Mouse (Mus musculus) liver (tissue): Measurements from ENCODE around the gene Syne2.

ENCODE experiments used
- DNase-seq: peaks from one replicate; pipeline ENCODE4 v3.0.0-alpha.2; 2020; ENCODE audit warnings: mixed read lengths

Gene Syne2

DNA sequence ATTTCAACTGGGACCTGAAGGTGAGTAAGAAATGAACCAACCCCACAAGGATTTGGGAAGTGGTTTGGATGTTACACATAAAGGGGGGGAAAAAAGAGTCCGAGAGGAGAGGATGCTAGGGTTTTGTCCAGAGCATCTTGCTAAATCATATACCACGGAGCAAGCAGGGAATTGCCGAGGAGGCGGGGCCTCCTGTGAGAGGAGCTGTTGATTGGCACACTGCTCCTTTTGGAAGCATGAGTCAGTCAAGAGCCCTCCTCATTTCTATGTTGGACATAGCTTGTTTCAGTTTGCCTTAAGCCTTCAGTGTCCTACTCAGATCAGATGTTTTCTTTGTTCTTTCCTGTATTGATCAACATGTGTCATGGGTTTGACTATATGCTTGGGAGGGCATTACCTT is 245.1 kb downstream of the Syne2 start:
- DNase-seq, result no peak

DNA sequence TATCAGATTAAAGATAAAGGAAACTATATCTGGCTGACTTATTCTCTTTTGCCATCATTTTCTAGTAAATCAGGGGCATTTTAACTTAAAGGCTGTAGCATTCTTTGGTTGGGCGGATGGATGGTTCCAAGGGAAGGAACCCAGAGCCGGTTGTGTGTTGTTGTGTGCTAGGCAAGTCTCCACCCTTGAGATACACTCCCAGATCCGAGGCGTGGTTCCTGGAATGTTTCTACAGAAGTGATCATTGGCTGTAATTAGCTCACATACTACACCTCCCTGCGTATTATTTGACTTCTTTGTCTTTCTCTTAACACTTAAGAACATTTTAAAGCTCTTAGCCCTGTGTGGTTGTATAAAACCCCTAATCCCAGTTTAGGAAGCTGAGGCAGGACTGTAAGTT is 252.5 kb downstream of the Syne2 start:
- no peak for DNase-seq

DNA sequence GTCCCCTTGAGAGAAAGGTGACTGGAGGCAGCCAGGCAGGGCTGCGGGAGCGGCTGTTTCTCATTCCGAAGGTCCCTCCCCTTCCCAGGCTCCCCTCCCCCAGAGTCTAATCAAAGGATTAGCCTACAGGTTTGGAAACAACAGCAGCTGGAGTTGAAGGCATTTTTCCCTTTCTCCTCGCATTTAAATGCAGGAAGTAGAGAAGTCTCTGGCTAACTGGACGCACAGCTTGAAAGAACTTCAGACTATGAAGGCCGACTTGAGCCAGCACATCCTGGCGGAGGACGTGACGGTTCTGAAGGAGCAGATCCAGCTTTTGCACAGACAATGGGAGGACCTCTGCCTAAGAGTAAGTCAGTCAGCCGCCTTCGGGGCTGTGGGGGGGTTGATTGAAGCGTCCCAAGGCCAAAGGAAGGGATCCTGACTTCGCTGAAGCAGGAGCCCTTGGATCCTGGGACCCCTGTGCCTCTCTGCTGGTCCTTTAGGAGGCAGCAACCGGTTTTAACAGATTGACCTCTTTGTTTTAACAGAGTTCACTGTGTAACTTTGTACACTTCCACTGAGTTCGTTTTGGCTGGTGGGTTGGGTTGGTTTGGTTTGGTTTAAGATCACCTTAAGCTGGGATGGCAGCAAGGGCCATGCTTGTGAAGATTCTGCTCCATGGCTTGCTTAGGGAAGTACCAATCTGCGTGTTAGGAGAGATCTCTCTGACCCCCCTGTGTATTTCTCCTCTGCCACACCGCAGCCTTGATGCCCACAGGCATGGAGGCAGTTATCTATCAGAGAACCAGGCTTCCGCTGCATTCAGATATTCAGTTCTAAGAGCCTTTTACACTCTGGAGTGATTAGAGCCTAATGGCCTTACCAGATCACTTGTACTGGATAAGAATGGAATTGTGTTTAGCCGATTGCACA is 254.3 kb downstream of the Syne2 start:
- no peak for DNase-seq

DNA sequence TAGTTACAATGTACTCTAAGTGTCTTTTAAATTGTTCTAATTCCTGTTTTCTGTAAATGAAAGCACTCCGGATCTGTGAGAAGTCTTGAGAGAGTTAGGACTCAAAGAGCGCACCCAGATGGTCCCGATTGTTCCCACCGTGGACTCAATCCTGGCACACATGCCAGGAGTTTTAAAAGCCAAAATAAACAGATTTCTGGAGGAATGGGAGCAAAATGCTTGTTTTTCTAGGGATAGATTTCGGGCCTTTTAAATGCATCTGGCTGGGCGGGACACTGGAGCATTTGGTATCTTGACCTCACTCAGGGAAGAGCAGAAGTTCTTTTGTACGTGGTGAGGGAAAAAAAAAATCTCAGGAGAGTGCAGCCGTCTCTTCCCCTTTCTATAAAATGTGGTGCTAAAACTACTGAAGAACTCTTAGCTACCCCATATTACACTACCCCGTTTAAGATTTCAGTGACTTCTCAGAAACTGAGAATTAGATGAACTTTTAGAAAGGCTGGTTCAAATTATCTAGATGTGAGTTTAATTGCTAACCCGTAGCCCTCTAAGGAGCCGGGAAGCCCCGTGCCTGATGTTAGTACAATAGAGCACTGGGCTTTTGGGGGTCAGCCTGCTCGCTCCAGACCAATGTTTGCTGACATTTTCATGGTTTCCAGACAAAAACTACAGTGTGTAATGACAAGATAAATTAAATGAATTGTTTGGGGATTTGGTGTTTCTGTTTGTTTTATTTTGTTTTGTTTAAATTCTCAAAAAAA is 255.3 kb downstream of the Syne2 start:
- DNase-seq, result no peak

DNA sequence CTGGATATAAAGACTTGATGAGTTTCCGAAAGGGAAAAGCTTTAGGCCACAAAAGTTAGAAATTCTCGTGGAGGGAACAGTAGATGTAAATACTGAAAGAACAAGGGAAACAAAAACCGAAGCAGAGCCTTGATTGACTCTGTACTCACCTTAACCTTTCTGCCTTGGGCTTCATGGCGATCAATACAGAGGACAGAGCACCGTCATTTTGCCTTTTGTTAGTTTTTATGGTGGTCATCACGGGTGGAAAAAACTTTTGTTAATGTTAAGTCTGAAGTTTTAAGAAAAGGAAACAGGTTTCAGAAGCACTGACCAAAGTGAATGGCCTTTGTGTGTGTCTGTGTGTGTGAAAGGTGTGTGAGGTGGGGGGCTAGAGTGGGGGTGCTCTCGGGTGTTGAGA is 256.0 kb downstream of the Syne2 start:
- DNase-seq, result no peak

DNA sequence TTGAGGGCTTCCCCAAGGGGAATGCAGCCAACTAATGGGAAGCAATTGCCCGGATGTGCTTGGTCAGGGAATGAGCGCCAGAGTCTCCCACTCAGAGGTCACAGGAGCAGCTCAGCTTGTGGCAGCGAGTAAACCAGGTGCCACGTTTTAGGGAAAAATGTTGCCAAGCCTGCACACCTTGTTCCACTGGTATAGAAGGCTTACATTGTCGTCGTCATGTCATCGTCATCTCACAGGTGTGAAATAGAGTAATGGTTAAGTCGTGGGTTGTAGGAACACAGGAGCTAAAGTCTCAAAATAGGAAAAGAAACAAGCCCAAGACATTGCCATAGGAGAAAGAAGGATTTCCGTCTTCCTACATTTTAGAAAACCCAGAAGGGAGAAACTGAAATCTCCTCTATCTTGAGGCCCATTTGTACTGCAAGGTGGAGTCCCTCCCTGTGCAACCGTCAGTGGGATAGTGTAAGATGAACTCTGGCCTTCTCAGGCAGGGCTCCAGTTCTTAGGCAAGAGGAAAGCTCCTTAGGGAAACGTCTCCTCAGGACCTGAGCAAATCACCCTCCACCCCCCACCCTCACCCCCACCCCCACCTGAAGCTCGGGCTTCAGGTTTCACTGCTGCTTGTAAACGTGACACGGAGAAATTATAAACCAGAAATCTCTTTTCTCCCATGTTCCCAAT is 263.1 kb downstream of the Syne2 start:
- DNase-seq, result no peak

DNA sequence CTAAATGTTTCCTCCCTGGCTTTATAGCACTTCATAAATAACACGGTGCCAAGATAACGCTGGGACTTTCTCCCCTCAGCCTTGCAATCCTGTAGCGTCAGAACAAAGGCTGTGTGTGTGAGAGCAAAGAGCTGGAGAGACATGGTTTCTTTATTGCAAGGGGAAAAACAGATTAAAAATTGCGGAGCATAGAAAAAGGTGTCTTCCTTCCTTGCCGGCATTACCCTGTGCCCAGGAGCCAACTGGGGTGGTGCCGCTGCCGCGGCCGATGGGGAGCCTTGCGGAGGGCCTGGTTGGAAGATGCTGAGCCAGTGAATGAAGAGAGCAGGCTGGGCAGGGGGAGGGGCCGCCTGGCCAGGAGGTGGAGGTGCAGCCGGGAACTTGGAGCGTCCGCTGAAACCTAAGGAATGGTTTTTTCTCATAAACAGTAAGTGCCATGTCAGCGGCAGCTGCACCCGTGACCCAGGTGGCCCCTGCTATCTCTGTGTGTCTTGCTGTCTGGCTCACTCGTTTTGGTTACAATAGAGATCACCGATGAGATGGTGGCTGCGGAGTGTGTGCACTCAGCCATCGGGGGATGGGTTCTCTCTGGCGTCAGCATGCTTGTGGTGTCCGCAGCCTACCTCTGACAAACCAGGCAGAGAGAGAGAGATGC is 263.8 kb downstream of the Syne2 start:
- peak; percentile 26 for DNase-seq

DNA sequence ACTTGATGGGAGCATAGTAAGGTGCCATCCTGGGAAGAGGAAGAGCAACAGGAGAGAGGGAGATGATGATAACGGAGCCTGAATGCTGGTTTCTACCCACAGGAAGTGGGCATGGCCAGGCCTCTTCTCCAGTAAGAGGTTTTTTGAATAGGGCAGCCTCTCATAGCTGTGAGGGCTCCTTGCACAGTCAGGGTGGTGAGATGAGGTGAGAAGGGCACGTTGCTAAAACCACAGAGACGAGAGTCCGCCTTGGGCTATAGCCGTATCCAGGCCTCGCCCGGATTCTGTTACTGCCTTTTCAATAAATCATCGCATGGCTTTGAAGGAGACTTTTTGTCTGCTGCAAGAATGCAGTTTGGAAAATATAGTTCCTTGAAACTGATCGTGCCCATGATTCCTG is 267.1 kb downstream of the Syne2 start:
- no peak for DNase-seq

DNA sequence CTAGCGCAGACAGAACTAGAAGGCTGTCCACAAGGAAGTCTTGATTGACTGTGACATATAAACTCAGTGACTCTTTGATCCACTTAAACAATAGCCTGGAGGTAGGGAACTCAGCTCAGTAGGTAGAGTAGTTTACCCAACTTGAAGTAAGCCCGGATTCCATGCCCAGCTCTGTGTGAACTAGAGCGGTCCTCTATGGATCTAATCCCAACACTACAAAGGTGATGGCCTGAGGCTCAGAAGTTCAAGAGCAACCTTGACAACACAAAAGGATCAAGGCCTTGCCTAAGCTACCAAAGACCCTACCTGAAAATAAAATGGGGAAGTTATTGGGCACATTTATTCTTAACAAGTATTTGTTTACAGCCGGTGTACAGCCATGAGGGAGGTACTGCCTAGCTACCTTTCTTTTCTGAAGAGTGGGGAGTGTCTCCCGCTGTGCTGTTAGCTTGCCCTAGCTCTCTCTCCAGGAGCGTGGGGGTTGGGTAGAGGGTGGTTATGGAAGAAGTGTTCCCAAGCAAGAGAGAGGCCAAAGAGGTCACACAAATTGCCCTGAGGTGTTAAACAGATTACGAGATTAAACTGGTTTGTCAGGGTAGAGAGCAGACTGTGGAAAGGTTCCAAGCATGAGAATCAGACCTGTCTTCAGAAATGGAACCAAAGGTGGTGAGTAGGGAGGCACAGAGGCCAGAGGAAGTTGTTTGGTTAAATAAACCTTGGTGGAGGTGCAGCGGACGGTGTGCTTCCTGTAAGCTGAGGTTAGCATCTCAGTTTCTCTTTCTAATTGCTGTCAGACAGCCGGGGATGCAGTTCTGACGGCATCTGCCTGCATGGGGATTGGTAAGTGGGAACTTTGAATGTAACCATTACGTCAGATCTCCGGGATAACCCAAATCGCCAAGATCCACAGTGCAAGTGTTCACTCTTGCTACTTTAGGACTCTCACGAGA is 268.3 kb downstream of the Syne2 start:
- no peak for DNase-seq

DNA sequence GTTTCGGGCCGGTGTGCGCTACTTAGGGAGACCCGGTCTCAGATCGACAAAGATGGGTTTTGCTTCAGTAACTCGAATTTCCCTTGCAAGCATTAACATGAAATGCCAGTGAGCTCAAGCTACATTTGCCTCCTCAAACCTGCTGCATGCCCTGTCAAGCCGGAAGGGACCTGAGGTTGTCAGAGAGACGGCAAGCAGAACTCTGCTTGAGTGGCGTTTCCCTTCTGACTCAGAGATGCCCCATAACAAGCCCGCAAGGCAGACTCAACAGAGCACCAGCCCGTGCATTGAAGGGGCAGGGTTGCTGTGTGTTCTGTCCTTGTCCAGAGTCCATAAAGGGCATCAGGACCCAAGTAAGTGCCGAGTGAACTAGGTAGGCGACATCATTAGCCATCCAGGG is 269.1 kb downstream of the Syne2 start:
- DNase-seq, result no peak

DNA sequence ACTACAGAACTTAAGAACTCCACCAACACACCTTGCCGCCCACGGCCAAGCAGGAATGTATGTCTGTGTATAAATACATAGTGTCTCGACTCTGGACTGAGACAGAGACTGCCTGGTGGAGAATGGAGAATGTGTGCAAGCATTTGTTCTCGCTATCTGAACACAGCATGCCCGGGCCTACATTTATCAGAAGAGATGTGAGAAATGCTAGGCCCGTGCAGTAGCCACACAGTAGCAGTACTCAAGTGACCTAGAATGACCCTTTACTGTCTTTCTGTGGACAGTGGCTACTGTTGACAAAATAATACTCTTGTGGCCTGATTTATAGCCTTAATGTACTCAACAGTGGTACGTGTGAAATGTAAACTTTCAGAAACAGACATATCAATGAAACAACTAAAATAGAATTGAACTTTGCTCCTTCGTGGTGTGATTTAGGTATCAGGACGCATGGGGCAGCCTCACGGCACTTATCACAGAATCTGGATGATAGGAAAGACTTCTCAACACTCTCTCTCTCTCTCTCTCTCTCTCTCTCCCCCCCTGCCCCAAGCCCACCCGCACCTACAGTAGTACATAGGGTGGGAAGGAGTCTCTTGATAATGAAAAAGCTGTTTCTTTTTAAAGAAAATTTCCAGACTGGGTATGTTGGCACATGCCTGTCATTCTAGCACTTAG is 275.0 kb downstream of the Syne2 start:
- no peak for DNase-seq

DNA sequence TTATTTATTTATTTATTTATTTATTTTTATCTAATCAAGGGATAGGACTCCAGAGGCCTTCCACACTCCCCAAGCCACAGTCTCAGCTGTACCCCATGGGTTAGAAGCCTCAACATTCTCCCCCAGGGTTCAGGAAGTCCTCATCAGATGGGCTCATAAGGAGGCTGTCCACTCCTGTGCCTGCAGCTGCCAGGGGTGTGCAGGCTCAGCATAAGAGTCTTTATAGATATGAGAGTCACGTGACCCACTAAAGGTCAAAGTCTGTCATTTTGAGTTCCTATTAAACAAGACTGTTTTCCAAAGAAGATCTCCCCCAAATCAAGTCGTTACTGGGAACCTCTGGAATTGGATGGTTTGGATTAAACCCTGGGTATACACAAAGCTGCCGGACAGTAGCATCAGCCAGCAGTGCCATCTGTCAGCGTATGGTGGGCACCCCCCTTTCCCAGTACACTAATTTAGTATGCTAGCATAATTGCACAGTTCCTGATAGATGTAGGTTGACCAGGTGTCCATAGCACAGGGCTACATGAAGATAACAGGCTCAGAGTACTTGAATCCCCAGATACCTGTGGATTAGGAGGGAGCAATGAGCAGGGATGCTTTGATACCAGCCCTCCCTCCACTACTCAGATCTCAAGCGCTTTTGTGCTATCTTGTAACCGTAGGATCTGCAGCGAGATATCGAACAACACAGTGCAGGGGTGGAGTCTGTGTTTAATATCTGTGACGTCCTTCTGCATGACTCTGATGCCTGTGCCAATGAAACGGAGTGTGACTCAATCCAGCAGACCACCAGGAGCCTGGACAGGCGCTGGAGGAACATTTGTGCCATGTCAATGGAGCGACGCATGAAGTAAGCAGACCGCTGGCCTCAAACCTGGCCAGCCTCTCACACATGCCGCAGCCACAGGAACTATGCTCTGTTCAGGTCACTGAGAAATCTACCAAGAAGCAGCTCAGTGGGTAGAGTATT is 276.0 kb downstream of the Syne2 start:
- no peak for DNase-seq

DNA sequence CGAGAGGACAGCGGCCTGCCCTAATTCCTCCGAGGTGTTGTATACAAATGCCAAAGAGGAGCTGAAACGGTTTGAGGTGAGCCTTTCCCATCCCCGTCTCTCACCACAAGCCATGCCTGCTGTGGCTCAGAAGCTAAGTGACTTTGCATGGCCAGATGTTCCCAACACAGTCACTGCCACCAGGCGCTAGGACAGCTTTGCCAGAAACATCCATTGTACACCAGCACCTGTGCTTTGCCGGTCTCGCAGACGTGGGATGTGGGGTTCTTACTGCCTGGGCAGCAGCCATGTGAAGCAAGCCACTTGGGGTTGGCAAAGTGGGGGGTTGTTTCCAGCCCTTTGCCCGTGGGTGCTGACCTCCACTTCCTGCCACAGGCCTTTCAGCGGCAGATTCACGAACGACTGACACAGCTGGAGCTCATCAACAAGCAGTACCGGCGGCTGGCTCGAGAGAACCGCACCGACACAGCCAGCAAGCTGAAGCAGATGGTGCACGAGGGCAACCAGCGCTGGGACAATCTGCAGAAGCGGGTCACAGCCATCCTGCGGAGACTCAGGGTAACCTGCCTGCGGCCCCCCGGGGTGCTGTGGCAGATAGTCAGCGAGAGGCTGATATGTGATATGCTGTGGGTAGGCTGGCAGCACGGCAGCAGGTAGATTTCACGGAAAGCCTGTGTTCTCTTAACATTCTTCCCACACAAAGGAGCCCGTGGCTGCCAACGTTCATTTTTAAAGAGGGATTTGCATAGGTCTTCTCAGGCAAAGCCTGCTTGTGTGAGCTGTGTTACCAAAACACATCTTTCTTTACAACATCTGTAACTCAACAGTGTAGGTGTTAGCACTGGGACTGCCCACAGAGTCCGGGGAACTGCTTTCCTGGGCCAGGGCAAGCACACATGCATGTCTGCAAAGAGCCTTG is 277.4 kb downstream of the Syne2 start:
- no peak for DNase-seq

DNA sequence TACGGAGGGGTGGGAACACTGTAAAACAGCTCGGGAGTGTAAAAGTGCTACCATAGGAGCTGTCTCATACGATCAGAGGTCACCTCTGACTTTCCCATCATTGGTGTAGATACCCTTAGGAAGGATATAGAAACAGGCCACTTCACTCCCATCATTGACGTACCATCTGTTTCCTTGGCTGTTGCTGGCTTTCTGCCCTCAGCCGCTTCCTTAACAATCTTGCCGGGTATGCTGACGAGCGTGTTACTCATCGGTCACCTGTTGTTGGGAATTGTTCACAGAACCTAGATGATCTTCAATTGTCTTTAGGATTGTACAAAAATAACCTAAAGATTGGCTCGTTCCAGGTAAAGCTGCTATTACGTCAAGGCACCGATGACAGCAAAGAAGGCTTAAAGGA is 284.7 kb downstream of the Syne2 start:
- no peak for DNase-seq

DNA sequence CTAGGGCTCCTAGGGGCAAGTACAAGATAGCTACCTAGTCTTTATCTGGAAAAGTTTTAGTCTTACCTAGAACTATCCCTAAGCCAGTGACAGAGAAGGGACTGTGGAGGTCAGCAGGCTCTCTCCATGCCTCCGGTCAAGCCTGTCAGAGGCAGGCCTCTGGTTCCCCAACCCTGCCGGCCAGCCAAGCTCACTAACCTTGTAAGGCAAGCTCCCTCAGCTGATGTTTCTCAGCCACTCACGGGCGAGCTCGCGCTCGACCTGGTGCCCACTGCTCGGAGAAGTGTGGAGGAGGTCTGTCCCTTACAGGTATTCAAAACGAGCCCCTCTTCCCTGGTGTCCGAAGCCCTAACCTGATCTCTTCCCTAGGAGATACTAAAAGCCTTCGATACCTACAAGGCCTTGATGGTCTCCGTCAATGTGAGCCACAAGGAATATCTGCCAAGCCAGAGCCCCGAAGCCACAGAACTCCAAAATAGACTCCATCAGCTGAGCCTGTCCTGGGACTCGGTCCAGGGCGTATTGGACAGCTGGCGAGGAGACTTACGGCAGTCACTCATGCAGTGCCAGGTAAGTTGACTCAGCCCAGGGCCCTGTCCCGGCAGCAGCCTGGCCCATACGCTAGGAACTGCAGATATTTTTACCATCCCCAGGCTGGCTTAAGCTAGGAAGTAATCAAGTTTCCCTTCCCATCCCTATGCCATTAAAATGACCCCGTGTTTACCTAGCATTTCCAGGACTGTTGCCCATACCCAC is 286.8 kb downstream of the Syne2 start:
- DNase-seq, result no peak

DNA sequence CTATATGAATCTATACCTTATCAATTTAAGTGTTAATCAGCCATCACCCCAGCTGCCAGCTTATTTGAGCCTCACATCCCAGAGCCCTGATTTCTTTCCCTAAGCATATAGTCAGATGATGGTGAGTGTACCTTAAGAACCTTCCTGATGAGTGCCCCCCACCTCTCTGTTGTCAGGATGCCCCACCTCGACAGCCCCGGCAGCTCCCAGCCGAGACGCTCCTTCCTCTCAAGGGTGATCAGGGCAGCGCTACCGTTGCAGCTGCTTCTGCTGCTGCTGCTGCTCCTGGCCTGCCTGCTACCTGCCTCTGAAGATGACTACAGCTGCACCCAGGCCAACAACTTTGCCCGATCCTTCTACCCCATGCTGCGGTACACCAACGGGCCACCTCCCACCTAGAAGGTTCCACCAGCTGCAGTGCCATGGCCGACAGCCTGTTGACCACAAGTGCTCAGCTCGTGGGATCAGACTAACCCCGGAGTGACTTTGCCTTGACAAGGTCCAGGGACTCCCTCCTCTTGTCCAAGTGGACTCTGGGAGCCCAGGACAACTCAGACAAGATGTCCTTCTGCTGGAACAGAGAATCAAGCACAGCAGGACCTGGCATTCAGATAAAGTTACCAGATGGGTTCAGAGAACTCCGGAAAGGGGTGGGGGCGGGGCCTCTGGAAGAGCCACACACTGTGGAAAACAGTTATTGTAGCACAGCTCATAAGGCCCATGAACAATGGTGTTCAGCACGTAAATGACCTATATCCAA is 291.9 kb downstream of the Syne2 start:
- DNase-seq, result no peak

DNA sequence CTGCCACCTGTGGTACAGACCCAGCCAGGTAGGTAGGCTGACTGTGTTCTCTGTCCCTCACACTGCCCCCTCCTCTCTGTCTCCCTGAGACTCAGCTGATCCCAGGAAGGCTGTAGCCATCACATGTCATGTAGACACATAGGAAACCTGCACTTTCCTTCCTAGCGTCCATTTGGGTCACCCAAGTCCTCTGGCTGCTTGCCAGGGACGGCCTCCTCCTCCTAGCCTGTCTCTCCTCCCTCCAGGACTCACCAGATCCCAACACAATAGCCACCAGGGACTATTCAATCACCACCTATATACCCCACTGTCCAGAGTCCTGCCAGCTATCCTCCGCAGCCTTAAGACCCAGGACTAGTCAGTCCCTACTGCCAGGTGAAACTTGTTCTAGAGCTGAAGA is 293.1 kb downstream of the Syne2 start:
- no peak for DNase-seq
